In genomic region chr4:44097576-44098335, GRCm38 (mm10) we compare ENCODE assay signal across 26 mouse cellular contexts. TPM values are rescaled to one million over a fixed set of nuclear protein-coding genes. Genes with fewer than 3 reads are reported as not detected.
DNase-seq lines count a peak whose midpoint lies in the region; ATAC-seq and TF ChIP-seq lines count a peak whose summit lies in the region.
"Had no signal": no experiment of that assay in that cellular context is flagged by ENCODE, and none has a peak within 500 bp of the region (broad histone marks: within the 10 kb centered on the region; RNA-seq: fewer than 3 reads in every experiment).

No protein-coding gene starts in this region.

- ATAC-seq in kidney, postnatal 0 days (replicated peaks; ENCODE audit: low FRiP score, low read depth), result no peak
- ATAC-seq: forebrain, embryonic 16.5 days had no signal

- no peaks in the 10 kb centered on the region for H3K36me3 ChIP-seq in kidney, postnatal 0 days (ENCODE audit: insufficient read depth, low read length)
- H3K36me3 ChIP-seq in kidney, adult 2 months (ENCODE audit: control insufficient read depth, insufficient read depth, low read length), result no peaks in the 10 kb centered on the region
- no peaks in the 10 kb centered on the region for H3K36me3 ChIP-seq in embryonic facial prominence, embryonic 10.5 days (replicated peaks)
- H3K36me3 ChIP-seq: forebrain, embryonic 10.5 days; kidney, embryonic 15.5 days; liver, embryonic 13.5 days; neural tube, embryonic 15.5 days had no signal

- TF ChIP-seq CTCF in kidney, postnatal 0 days (IDR thresholded peaks at IDR 0.05; ENCODE audit: low read depth), result no peak
- TF ChIP-seq CTCF in kidney, adult 2 months (conservative IDR thresholded peaks at IDR 0.05; ENCODE audit: insufficient read depth, insufficient read length, low read depth, low read length), result no peak

- no peaks in the 10 kb centered on the region for H3K9me3 ChIP-seq in kidney, postnatal 0 days (replicated peaks; ENCODE audit: low read length)
- no peaks in the 10 kb centered on the region for H3K9me3 ChIP-seq in embryonic facial prominence, embryonic 10.5 days
- H3K9me3 ChIP-seq: forebrain, embryonic 10.5 days; kidney, embryonic 15.5 days; liver, embryonic 13.5 days; neural tube, embryonic 15.5 days had no signal

- peak; percentile 58 for DNase-seq in kidney, postnatal 0 days (ENCODE audit: low spot score)
- DNase-seq in kidney, adult 2 months, result no peak
- DNase-seq in ES-CJ7 (ENCODE audit: low read depth, low spot score), result peak; percentile 57
- no peak for DNase-seq in embryonic facial prominence, embryonic 10.5 days (ENCODE audit: low spot score)
- peak; percentile 63 for DNase-seq in naive thymus-derived CD4-positive, alpha-beta T cell, adult 2 months (ENCODE audit: low read depth)
- no peak for DNase-seq in ovary, postnatal 10 days (ENCODE audit: low spot score)
- DNase-seq in c-Kit-positive CD71-positive TER-119-positive erythroid progenitor cells, embryonic 14.5 days (ENCODE audit: low spot score), result no peak
- DNase-seq: adrenal gland, postnatal 36 days; cerebellum, adult 11 months; cerebellum, postnatal 10 days; gastrocnemius, postnatal 25 days; heart, postnatal 4 days; kidney, postnatal 4 days; liver, embryonic 13.5 days; lung, adult 2 months; right cerebral cortex, postnatal 14 days; thymus, postnatal 14 days had no signal

- no peak overlapping the region for H3K9ac ChIP-seq in kidney, postnatal 0 days (ENCODE audit: low read depth, low read length)
- H3K9ac ChIP-seq: hindbrain, embryonic 14.5 days; kidney, embryonic 15.5 days; liver, embryonic 13.5 days; neural tube, embryonic 15.5 days had no signal

- H3K27ac ChIP-seq in kidney, postnatal 0 days, result no peak overlapping the region
- no peak overlapping the region for H3K27ac ChIP-seq in kidney, adult 2 months (ENCODE audit: insufficient read depth, low read depth, low read length)
- no peak overlapping the region for H3K27ac ChIP-seq in embryonic facial prominence, embryonic 10.5 days (replicated peaks)
- H3K27ac ChIP-seq: forebrain, embryonic 10.5 days; hindbrain, embryonic 14.5 days; kidney, embryonic 15.5 days; left cerebral cortex, adult 2 months; liver, embryonic 13.5 days; macrophage; neural tube, embryonic 15.5 days; stomach, postnatal 0 days had no signal

- TF ChIP-seq POLR2A in kidney, adult 2 months (IDR thresholded peaks at IDR 0.05; ENCODE audit: low read depth, low read length), result no peak

- H3K4me3 ChIP-seq in kidney, postnatal 0 days (replicated peaks; ENCODE audit: low read depth, low read length), result no peak overlapping the region
- H3K4me3 ChIP-seq in kidney, adult 2 months (ENCODE audit: insufficient read depth, low read depth, low read length), result no peak overlapping the region
- peak overlapping the region; percentile 1; the same call in 1 of the 2 replicates for H3K4me3 ChIP-seq in embryonic facial prominence, embryonic 10.5 days
- H3K4me3 ChIP-seq: forebrain, embryonic 10.5 days; kidney, embryonic 15.5 days; left cerebral cortex, adult 2 months; liver, embryonic 13.5 days; neural tube, embryonic 15.5 days had no signal

- no peaks in the 10 kb centered on the region for H3K4me1 ChIP-seq in kidney, postnatal 0 days (replicated peaks; ENCODE audit: insufficient read depth, low read length)
- no peaks in the 10 kb centered on the region for H3K4me1 ChIP-seq in kidney, adult 2 months (ENCODE audit: control insufficient read depth, insufficient read depth, low read length)
- H3K4me1 ChIP-seq in embryonic facial prominence, embryonic 10.5 days, result peaks cover 19% of the 10 kb centered on the region
- H3K4me1 ChIP-seq: neural tube, embryonic 15.5 days had no signal

- H3K27me3 ChIP-seq in kidney, postnatal 0 days (ENCODE audit: insufficient read depth, low read length), result no peaks in the 10 kb centered on the region
- no peaks in the 10 kb centered on the region for H3K27me3 ChIP-seq in kidney, adult 2 months (replicated peaks; ENCODE audit: control insufficient read depth, insufficient read depth, low read length)
- H3K27me3 ChIP-seq in embryonic facial prominence, embryonic 10.5 days (replicated peaks; ENCODE audit: low read depth, poor library complexity, severe bottlenecking), result no peaks in the 10 kb centered on the region
- H3K27me3 ChIP-seq: CH12.LX; kidney, embryonic 15.5 days; neural tube, embryonic 15.5 days had no signal

- WGBS in kidney, postnatal 0 days, result 25% methylated on average over 11 of the region's 11 CpGs
- WGBS in kidney, adult 2 months, result 48% methylated on average over 11 of the region's 11 CpGs
- WGBS in embryonic facial prominence, embryonic 10.5 days, result 52% methylated on average over 11 of the region's 11 CpGs

- no peak overlapping the region for H3K4me2 ChIP-seq in kidney, postnatal 0 days (ENCODE audit: low read length)
- H3K4me2 ChIP-seq: hindbrain, embryonic 14.5 days; kidney, embryonic 15.5 days; liver, embryonic 13.5 days; neural tube, embryonic 15.5 days had no signal

RNA-seq across cellular contexts. Expression of gene Gne, which starts 13.8 kb away (rescaled TPM):
- polyA plus RNA-seq in kidney, postnatal 0 days (2015; fragmentation: Nextera tagmentation; extraction: Ambion mirVana), result 21.2 and 22.8 TPM in 2 replicates
- 26.2 and 26.4 TPM in 2 replicates for polyA plus RNA-seq in kidney, adult 2 months (2012; rRNA removed)
- 20.5 and 20.8 TPM in 2 replicates for polyA plus RNA-seq in embryonic facial prominence, embryonic 10.5 days (2016; fragmentation: Nextera tagmentation; extraction: Ambion mirVana)

Comparison
In these comparisons a context has a peak if more than half of its experiments do, and no peak if none do; other contexts are left out.
1. DNase-seq: peak in kidney, postnatal 0 days (single experiment), ES-CJ7 (single experiment) and naive thymus-derived CD4-positive, alpha-beta T cell, adult 2 months (single experiment); none in kidney, adult 2 months (single experiment), embryonic facial prominence, embryonic 10.5 days (single experiment), ovary, postnatal 10 days (single experiment) and c-Kit-positive CD71-positive TER-119-positive erythroid progenitor cells, embryonic 14.5 days (single experiment).